Mouse (Mus musculus) intestine, embryonic 14.5 days (tissue): ENCODE results near the gene Cyp3a41b. TPM values are rescaled to one million over a fixed set of nuclear protein-coding genes. Genes with fewer than 3 reads are reported as not detected.
"Not testable (repeated sequence)": the region's sequence is repeated elsewhere in the genome, so short reads cannot be mapped to it uniquely, and the experiment has no call there.

Source experiments
- ATAC-seq: fragments of 200-750 bp; cut with Nextera tagmentation; replicated peaks from 2 replicates; pipeline ENCODE4 v1.8.0; 2017; ENCODE audit warnings: low read depth, moderate number of reproducible peaks, moderate TSS enrichment, moderate library complexity; ENCODE audit not compliant: low FRiP score, low TSS enrichment
- DNase-seq: peaks from one replicate; pipeline ENCODE4 v3.0.0-alpha.2; 2018; ENCODE audit warnings: low spot score
- H3K27ac ChIP-seq: fragments of 300-500 bp; sonication (generic); 2 replicates; pipeline ENCODE4 v1.5.1; 2014; ENCODE audit warnings: low read depth, mild to moderate bottlenecking, control low read depth
- H3K27me3 ChIP-seq: fragments of 300-500 bp; sonication (generic); replicated peaks from 2 replicates; pipeline ENCODE4 v1.6.1; 2014; ENCODE audit warnings: low read length, control low read depth; ENCODE audit not compliant: control insufficient read depth, insufficient read depth
- H3K36me3 ChIP-seq: fragments of 300-500 bp; sonication (generic); 2 replicates; pipeline ENCODE4 v1.6.1; 2014; ENCODE audit warnings: low read length, control low read depth; ENCODE audit not compliant: control insufficient read depth, insufficient read depth
- H3K4me1 ChIP-seq: fragments of 300-500 bp; sonication (generic); replicated peaks from 2 replicates; pipeline ENCODE4 v1.6.1; 2014; ENCODE audit warnings: low read length, control low read depth, mixed read lengths; ENCODE audit not compliant: control insufficient read depth, insufficient read depth
- H3K4me2 ChIP-seq: fragments of 300-500 bp; sonication (generic); 2 replicates; pipeline ENCODE4 v1.6.1; 2014; ENCODE audit warnings: low read length
- H3K4me3 ChIP-seq: fragments of 300-500 bp; sonication (generic); 2 replicates; pipeline ENCODE4 v1.5.1; 2014; ENCODE audit warnings: low read depth, low read length, control low read depth, mixed read lengths
- H3K9ac ChIP-seq: fragments of 300-500 bp; sonication (generic); 2 replicates; pipeline ENCODE4 v1.6.1; 2014; ENCODE audit warnings: mild to moderate bottlenecking, low read length
- H3K9me3 ChIP-seq: fragments of 300-500 bp; sonication (generic); 2 replicates; pipeline ENCODE4 v1.6.1; 2016; ENCODE audit warnings: low read length, control low read depth; ENCODE audit not compliant: control insufficient read depth
- WGBS: fragments of 180-500 bp; shearing (Covaris S2); extraction: QIAGEN DNeasy Blood & Tissue Kit; methylation state at CpG from one replicate; pipeline ENCODE4 v1.1.7; 2014; 5-methylcytosine and 5-hydroxymethylcytosine counted together
- polyA plus RNA-seq: library from polyadenylated mRNA; unstranded; fragments of >200 nt; fragmentation: Nextera tagmentation; extraction: Ambion mirVana; gene quantifications from 2 replicates; pipeline ENCODE4 v1.2.1, GENCODE M21; 2014

The Cyp3a41b gene
- not detected in 2 replicates for polyA plus RNA-seq

DNA sequence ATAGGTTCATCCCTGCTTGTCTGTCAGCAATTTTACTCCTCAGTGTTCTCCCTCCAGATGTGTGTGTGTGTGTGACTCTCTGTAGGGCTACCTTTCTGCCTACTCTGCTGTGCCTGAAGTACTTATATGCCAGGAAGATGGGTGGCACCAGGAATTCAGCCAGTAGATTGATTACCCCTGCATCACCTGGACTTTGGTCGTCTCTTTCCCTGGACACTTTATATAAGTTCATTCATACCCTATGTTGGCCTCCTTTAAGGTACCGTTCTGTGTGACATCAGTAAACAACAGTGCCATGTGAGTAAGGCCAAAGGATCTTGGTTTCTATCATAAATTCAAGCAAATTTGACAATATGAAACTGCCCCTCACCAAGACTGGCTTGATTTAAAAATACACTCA lies at the start of gene Cyp3a41b:
Gene Cyp3a41b, minus strand, starts transcription at position 101 of the 400 bp plus-strand sequence.
- not testable (repeated sequence) for ATAC-seq, H3K9ac ChIP-seq, H3K4me2 ChIP-seq, H3K4me3 ChIP-seq, DNase-seq, H3K27me3 ChIP-seq, H3K27ac ChIP-seq, H3K4me1 ChIP-seq, H3K9me3 ChIP-seq, H3K36me3 ChIP-seq
- WGBS, result 82% methylated on average over 1 of the region's 2 CpGs

DNA sequence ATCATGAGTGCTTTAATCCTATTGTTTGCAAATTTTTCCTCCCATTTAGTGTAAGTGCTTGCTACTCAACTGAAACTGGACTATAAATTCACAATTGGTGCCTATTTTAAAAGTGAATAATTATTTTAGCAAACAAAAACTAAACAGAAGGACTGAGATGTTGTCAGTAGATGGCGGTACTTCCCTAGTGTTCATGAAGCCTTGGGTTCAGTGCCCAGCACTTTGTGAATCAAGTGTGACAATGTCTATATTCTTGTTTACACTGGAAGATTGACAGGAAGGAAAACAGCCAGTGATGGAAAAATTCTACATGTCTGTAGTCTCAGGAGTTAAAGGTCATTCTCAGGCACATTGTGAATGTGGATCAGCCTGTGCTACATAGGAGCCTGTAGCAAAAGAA lies 47.8 kb upstream of the Cyp3a41b start:
- not testable (repeated sequence) for H3K4me2 ChIP-seq, DNase-seq, H3K4me1 ChIP-seq, H3K27ac ChIP-seq, H3K27me3 ChIP-seq, H3K9ac ChIP-seq, ATAC-seq, H3K4me3 ChIP-seq, H3K36me3 ChIP-seq
- 86% methylated on average over 1 of the region's 1 CpGs for WGBS
- H3K9me3 ChIP-seq, result peaks cover 13% of the 10 kb centered on the region; the same call in 1 of the 2 replicates

DNA sequence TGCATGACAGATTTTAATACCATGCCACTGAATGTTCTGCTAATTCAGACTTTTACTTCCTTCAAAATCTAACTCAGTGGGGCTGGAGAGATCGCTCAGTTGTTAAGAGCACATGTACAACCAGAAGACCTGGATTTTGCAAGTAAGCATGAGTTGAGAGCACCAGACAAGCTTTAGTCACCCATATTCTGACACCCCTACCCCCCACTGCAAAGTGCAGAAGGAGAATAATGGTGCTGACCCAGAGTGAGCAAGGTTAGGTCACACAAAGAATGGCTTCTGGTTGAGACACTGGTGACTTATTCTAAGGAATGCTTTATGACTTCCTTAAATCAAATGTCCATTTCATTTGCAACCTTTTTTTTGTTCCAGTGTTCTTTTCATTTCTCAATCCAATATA lies 20.4 kb upstream of the Cyp3a41b start:
- ATAC-seq, H3K4me3 ChIP-seq, H3K36me3 ChIP-seq, DNase-seq, H3K4me2 ChIP-seq, H3K27me3 ChIP-seq, H3K4me1 ChIP-seq, H3K9me3 ChIP-seq, H3K9ac ChIP-seq, H3K27ac ChIP-seq: not testable (repeated sequence)
- 80% methylated on average over 1 of the region's 1 CpGs for WGBS

DNA sequence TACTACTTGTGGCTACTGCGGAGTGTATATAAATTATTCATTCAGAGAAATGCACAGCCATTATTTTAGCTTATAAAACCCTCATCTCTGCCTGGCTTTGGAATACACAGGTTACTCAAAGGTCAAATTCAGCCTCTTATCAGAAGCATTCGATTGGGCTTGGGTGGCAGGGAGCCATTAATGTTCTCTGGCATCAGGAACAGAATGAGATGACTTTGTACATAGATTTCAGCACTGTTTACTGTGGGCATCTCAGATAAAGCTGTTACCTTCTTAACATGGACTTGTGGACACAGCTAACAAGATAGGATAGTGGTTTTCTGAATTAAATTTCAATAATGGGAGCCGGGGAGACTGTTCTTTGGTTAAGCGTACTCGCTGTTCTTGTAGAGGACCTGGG lies 13.3 kb upstream of the Cyp3a41b start:
- DNase-seq, H3K9ac ChIP-seq, H3K4me1 ChIP-seq, H3K27ac ChIP-seq, H3K27me3 ChIP-seq, H3K4me2 ChIP-seq, H3K36me3 ChIP-seq, H3K4me3 ChIP-seq, H3K9me3 ChIP-seq, ATAC-seq: not testable (repeated sequence)
- 76% methylated on average over 5 of the region's 5 CpGs for WGBS

DNA sequence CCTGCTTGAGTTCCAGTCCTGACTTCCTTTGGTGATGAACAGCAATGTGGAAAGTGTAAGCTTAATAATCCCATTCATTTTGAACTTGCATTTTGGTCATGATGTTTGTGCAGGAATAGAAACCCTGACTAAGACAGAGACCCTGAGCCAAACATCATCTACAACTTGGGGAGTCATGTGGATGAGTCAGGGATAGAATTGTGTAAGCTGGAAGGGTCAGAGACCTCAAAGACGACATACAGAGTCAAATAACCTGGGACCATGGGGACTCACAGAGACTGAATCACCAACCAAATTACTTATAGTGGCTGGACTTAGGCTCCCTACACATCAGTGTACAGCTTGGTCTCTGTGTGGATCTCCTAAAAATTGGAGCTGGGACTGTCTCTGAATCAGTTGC lies 7.2 kb downstream of the Cyp3a41b start:
- H3K9me3 ChIP-seq, DNase-seq, H3K27me3 ChIP-seq, H3K36me3 ChIP-seq, H3K4me2 ChIP-seq, H3K27ac ChIP-seq, H3K9ac ChIP-seq, H3K4me3 ChIP-seq, ATAC-seq, H3K4me1 ChIP-seq: not testable (repeated sequence)
- 70% methylated on average over 1 of the region's 1 CpGs for WGBS

DNA sequence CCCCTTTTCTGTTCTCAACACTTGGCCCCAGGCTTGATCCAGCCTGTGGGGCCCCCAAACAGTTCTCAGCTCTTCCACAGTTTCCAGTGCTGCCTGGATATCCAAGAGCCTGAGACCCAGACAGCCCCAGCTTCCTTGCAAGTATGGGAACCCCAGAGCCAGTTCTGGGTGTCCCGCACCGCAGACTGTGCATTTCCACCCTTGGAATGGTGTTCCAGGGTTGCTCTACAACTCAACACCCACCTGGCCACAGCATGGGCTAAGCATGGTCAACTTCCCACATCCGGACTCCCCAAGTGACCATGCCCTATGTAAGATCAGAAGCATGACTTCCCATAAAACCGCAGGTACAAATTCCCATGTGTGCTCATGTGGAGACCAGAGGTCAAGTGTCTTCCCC lies 8.9 kb downstream of the Cyp3a41b start:
- H3K4me1 ChIP-seq, H3K4me2 ChIP-seq, DNase-seq, H3K36me3 ChIP-seq, H3K4me3 ChIP-seq, ATAC-seq, H3K9ac ChIP-seq, H3K27me3 ChIP-seq, H3K9me3 ChIP-seq, H3K27ac ChIP-seq: not testable (repeated sequence)
- WGBS, result 84% methylated on average over 4 of the region's 4 CpGs

DNA sequence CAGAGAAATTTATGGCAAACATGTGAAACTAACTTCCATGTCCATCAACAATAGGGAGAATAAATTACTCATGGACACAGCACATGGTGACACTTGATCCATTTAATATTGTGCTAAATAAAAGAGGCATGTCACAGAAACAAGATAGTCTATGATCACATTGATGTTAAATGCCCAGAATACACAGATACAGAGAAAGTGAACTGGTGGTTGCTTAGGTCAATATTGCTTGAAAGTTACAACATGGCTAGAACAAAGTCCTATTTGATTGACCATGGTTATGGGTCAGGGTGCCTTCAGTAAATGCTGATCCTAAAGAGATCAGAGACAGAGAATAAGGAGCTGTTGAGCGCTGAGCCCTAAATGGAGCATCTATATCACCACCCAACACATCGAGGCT lies 12.6 kb downstream of the Cyp3a41b start:
- ATAC-seq, H3K4me3 ChIP-seq, H3K9ac ChIP-seq, H3K4me1 ChIP-seq, H3K27ac ChIP-seq, H3K27me3 ChIP-seq, H3K36me3 ChIP-seq, DNase-seq, H3K4me2 ChIP-seq, H3K9me3 ChIP-seq: not testable (repeated sequence)
- 84% methylated on average over 2 of the region's 2 CpGs for WGBS

Other genes starting within 250 kb of the Cyp3a41b start
- not detected in 2 replicates for gene Cyp3a57, start 239.5 kb downstream of the Cyp3a41b start, polyA plus RNA-seq
- not detected in 2 replicates for gene Cyp3a16, start 115.0 kb downstream of the Cyp3a41b start, polyA plus RNA-seq
- gene Cyp3a41a, start 135.4 kb upstream of the Cyp3a41b start, polyA plus RNA-seq, result not detected in 2 replicates
- gene Cyp3a44, start 221.1 kb upstream of the Cyp3a41b start, polyA plus RNA-seq, result not detected in 2 replicates